8 mouse cellular contexts compared by ENCODE assay signal in genomic region chr4:116708201-116708764, GRCm38 (mm10). TPM values are rescaled to one million over a fixed set of nuclear protein-coding genes. Genes with fewer than 3 reads are reported as not detected.
A peak's percentile ranks its signal among the peaks of the same experiment; 100 is the strongest.
DNase-seq lines count a peak whose midpoint lies in the region; ATAC-seq and TF ChIP-seq lines count a peak whose summit lies in the region.

Mmachc (minus strand) TSS chr4:116708406.
Ccdc163 (plus strand) TSS chr4:116708509.

- ATAC-seq in forebrain, embryonic 11.5 days (replicated peaks; ENCODE audit: low FRiP score): peak; percentile 98
- ATAC-seq in heart, embryonic 16.5 days (replicated peaks; ENCODE audit: extremely low read depth, insufficient read depth, low FRiP score): peak; percentile 98
- ATAC-seq in liver, embryonic 15.5 days (ENCODE audit: insufficient read depth): peak; percentile 99
- ATAC-seq in neural tube, embryonic 12.5 days (ENCODE audit: low FRiP score, low read depth): peak; percentile 99

- H3K4me2 ChIP-seq in CH12.LX (ENCODE audit: insufficient read depth, low read depth, poor library complexity, severe bottlenecking): peak within 1 kb of the TSS; percentile 92
- peak within 1 kb of the TSS; percentile 92 for H3K4me2 ChIP-seq in forebrain, embryonic 11.5 days (ENCODE audit: low read depth, low read length, severe bottlenecking)
- peak within 1 kb of the TSS; percentile 98 for H3K4me2 ChIP-seq in heart, embryonic 16.5 days (ENCODE audit: low read depth, low read length)
- peak within 1 kb of the TSS; percentile 86 for H3K4me2 ChIP-seq in liver, embryonic 15.5 days
- peak within 1 kb of the TSS; percentile 82 for H3K4me2 ChIP-seq in neural tube, embryonic 12.5 days (replicated peaks)

- WGBS in forebrain, embryonic 11.5 days: under 1% methylated on average over 29 of the region's 29 CpGs
- WGBS in heart, embryonic 16.5 days: under 1% methylated on average over 29 of the region's 29 CpGs
- under 1% methylated on average over 29 of the region's 29 CpGs for WGBS in liver, embryonic 15.5 days (ENCODE audit: insufficient replicate concordance)
- under 1% methylated on average over 29 of the region's 29 CpGs for WGBS in neural tube, embryonic 12.5 days

- no peaks in the 10 kb centered on the region for H3K9me3 ChIP-seq in CH12.LX (replicated peaks; ENCODE audit: low read length)
- no peaks in the 10 kb centered on the region for H3K9me3 ChIP-seq in forebrain, embryonic 11.5 days (ENCODE audit: control insufficient read depth, low read length)
- no peaks in the 10 kb centered on the region for H3K9me3 ChIP-seq in heart, embryonic 16.5 days (replicated peaks; ENCODE audit: control insufficient read depth, low read length)
- H3K9me3 ChIP-seq in liver, embryonic 15.5 days (replicated peaks): no peaks in the 10 kb centered on the region
- no peaks in the 10 kb centered on the region for H3K9me3 ChIP-seq in neural tube, embryonic 12.5 days

- peak within 1 kb of the TSS; percentile 56 for H3K27ac ChIP-seq in CH12.LX (ENCODE audit: insufficient read depth, low read depth)
- H3K27ac ChIP-seq in forebrain, embryonic 11.5 days (ENCODE audit: low read depth, low read length): no peak within 1 kb of the TSS
- H3K27ac ChIP-seq in heart, embryonic 16.5 days (ENCODE audit: low read length): peak within 1 kb of the TSS; percentile 68
- H3K27ac ChIP-seq in liver, embryonic 15.5 days (replicated peaks): peak within 1 kb of the TSS; percentile 69
- H3K27ac ChIP-seq in neural tube, embryonic 12.5 days: no peak within 1 kb of the TSS

- dilution Hi-C loops in CH12.LX (cut with MboI; ENCODE audit: extremely low pct_ligation_motif_present, extremely low pct_unique_long_range_greater_than_20kb, low sequenced_read_pairs): no loop called here

- H3K36me3 ChIP-seq in CH12.LX (replicated peaks in 1 of 2; ENCODE audit: control insufficient read depth in 1 of 2, insufficient read depth in 1 of 2, low read length in 1 of 2): peaks cover 8 to 29% of the 10 kb centered on the region in 2 experiments
- H3K36me3 ChIP-seq in forebrain, embryonic 11.5 days (ENCODE audit: control insufficient read depth, insufficient read depth, low read length): no peaks in the 10 kb centered on the region
- H3K36me3 ChIP-seq in heart, embryonic 16.5 days (ENCODE audit: control insufficient read depth, insufficient read depth): peaks cover 5% of the 10 kb centered on the region
- peaks cover 8% of the 10 kb centered on the region for H3K36me3 ChIP-seq in liver, embryonic 15.5 days (replicated peaks)
- H3K36me3 ChIP-seq in neural tube, embryonic 12.5 days: peaks cover 10% of the 10 kb centered on the region; the same call in 1 of the 2 replicates

- H3K4me1 ChIP-seq in CH12.LX (ENCODE audit: control insufficient read depth in 1 of 2, insufficient read depth in 2 of 2): peaks cover 0 to 34% of the 10 kb centered on the region in 2 experiments; a peak in 2 of 4 replicates
- peaks cover 3% of the 10 kb centered on the region for H3K4me1 ChIP-seq in forebrain, embryonic 11.5 days (replicated peaks; ENCODE audit: control insufficient read depth, insufficient read depth, low read length)
- H3K4me1 ChIP-seq in heart, embryonic 16.5 days (ENCODE audit: control insufficient read depth, insufficient read depth, low read length): peaks cover 12% of the 10 kb centered on the region
- H3K4me1 ChIP-seq in liver, embryonic 15.5 days (replicated peaks): peaks cover 21% of the 10 kb centered on the region
- peaks cover 7% of the 10 kb centered on the region for H3K4me1 ChIP-seq in neural tube, embryonic 12.5 days

- H3K4me3 ChIP-seq in CH12.LX (replicated peaks in 1 of 3; ENCODE audit: low read depth in 2 of 3, low read length in 2 of 3, poor library complexity in 1 of 3): peak within 1 kb of the TSS; percentile 57 to 74 (median 65)
- H3K4me3 ChIP-seq in forebrain, embryonic 11.5 days (ENCODE audit: low read depth, low read length): peak within 1 kb of the TSS; percentile 50
- H3K4me3 ChIP-seq in heart, embryonic 16.5 days (ENCODE audit: low read length): peak within 1 kb of the TSS; percentile 78
- peak within 1 kb of the TSS; percentile 68 for H3K4me3 ChIP-seq in liver, embryonic 15.5 days (replicated peaks)
- H3K4me3 ChIP-seq in neural tube, embryonic 12.5 days: peak within 1 kb of the TSS; percentile 56

- in situ Hi-C loops in CH12.LX (cut with MboI; ENCODE audit: low pct_ligation_motif_present, low pct_unique_long_range_greater_than_20kb, low sequenced_read_pairs): no loop called here

- peak; percentile 75 for TF ChIP-seq POLR2A in CH12.LX (IDR thresholded peaks at IDR 0.05; ENCODE audit: low read depth, low read length)

- no peak for TF ChIP-seq CTCF in CH12.LX (conservative IDR thresholded peaks at IDR 0.05 in 1 of 2, IDR thresholded peaks at IDR 0.05 in 1 of 2; ENCODE audit: low read depth in 2 of 2, low read length in 2 of 2)

- peak; percentile 98 for DNase-seq in CH12.LX (ENCODE audit: extremely low read depth)
- DNase-seq in c-Kit-positive CD71-positive TER-119-negative erythroid progenitor cells, embryonic 14.5 days (ENCODE audit: low read depth): peak; percentile 93
- peak; percentile 91 for DNase-seq in forebrain, embryonic 11.5 days (ENCODE audit: low spot score)
- DNase-seq in kidney, postnatal 36 days: peak; percentile 92 to 98
- peak; percentile 100 for DNase-seq in telencephalon, adult 2 months (ENCODE audit: low read depth, low spot score)

- TF ChIP-seq EP300 in CH12.LX (IDR thresholded peaks at IDR 0.05; ENCODE audit: low read length): no peak

- H3K79me2 ChIP-seq in CH12.LX (replicated peaks; ENCODE audit: control insufficient read depth, extremely low read depth, insufficient read depth, poor library complexity, severe bottlenecking): peaks cover 8% of the 10 kb centered on the region

- H3K9ac ChIP-seq in CH12.LX (ENCODE audit: insufficient read depth, low read depth): peak within 1 kb of the TSS; percentile 65
- peak within 1 kb of the TSS; percentile 74 for H3K9ac ChIP-seq in forebrain, embryonic 11.5 days (ENCODE audit: low read length)
- H3K9ac ChIP-seq in heart, embryonic 16.5 days (ENCODE audit: low read length): peak within 1 kb of the TSS; percentile 80
- H3K9ac ChIP-seq in liver, embryonic 15.5 days: peak within 1 kb of the TSS; percentile 68
- peak within 1 kb of the TSS; percentile 57 for H3K9ac ChIP-seq in neural tube, embryonic 12.5 days

- H3K27me3 ChIP-seq in CH12.LX (replicated peaks): no peaks in the 10 kb centered on the region
- no peaks in the 10 kb centered on the region for H3K27me3 ChIP-seq in forebrain, embryonic 11.5 days (ENCODE audit: control insufficient read depth, insufficient read depth, low read length)
- no peaks in the 10 kb centered on the region for H3K27me3 ChIP-seq in heart, embryonic 16.5 days (ENCODE audit: control insufficient read depth, insufficient read depth, low read length)
- H3K27me3 ChIP-seq in liver, embryonic 15.5 days: no peaks in the 10 kb centered on the region
- no peaks in the 10 kb centered on the region for H3K27me3 ChIP-seq in neural tube, embryonic 12.5 days (replicated peaks)

- no peak for TF ChIP-seq RAD21 in CH12.LX (IDR thresholded peaks at IDR 0.05; ENCODE audit: low read depth, low read length)

TF ChIP-seq in CH12.LX, 34 proteins besides CTCF, POLR2A, EP300 and RAD21 (continues in another document):
- TF ChIP-seq MYC (IDR thresholded peaks at IDR 0.05; ENCODE audit: low read depth, low read length): peak; percentile 89
- TF ChIP-seq ELF1 (IDR thresholded peaks at IDR 0.05; ENCODE audit: low read depth, low read length): peak; percentile 85
- TF ChIP-seq GABPA (IDR thresholded peaks at IDR 0.05; ENCODE audit: insufficient replicate concordance, low read depth, low read length): peak; percentile 94; the same call in 1 of the 2 replicates
- peak; percentile 85 for TF ChIP-seq TBP (conservative IDR thresholded peaks at IDR 0.05; ENCODE audit: low read depth, low read length)
- TF ChIP-seq JUND (conservative IDR thresholded peaks at IDR 0.05; ENCODE audit: low read depth, low read length): no peak
- TF ChIP-seq CHD1 (IDR thresholded peaks at IDR 0.05; ENCODE audit: low read depth, low read length): no peak
- peak; percentile 26; the same call in 1 of the 2 replicates for TF ChIP-seq MEF2A (IDR thresholded peaks at IDR 0.05; ENCODE audit: borderline replicate concordance, low read depth, low read length)
- no peak for TF ChIP-seq PAX5 (IDR thresholded peaks at IDR 0.05; ENCODE audit: low read length)
- TF ChIP-seq TCF12 (IDR thresholded peaks at IDR 0.05; ENCODE audit: low read depth, low read length): no peak; the same call in 1 of the 2 replicates
- peak; percentile 51; the same call in 1 of the 2 replicates for TF ChIP-seq IRF4 (IDR thresholded peaks at IDR 0.05; ENCODE audit: low read depth, low read length)
- TF ChIP-seq ZKSCAN1 (IDR thresholded peaks at IDR 0.05; ENCODE audit: borderline replicate concordance, low read depth, low read length): no peak
- TF ChIP-seq UBTF (IDR thresholded peaks at IDR 0.05; ENCODE audit: low read depth, low read length): no peak
- TF ChIP-seq HCFC1 (IDR thresholded peaks at IDR 0.05; ENCODE audit: low read depth, low read length): peak; percentile 97
- TF ChIP-seq ETS1 (conservative IDR thresholded peaks at IDR 0.05; ENCODE audit: low read depth, low read length): no peak
- 0 out of 2 replicates have a peak, but pooled peaks have one; percentile 79 for TF ChIP-seq E2F4 (IDR thresholded peaks at IDR 0.05; ENCODE audit: insufficient replicate concordance, low read depth, low read length)
- peak; percentile 82; the same call in 1 of the 2 replicates for TF ChIP-seq CHD2 (IDR thresholded peaks at IDR 0.05; ENCODE audit: low read length)

RNA-seq across cellular contexts. Expression of gene Mmachc, which starts in this region (rescaled TPM):
- total RNA-seq in CH12.LX (2012; rRNA removed) (10.0 and 10.5 TPM in 2 replicates), CH12.LX (2014; rRNA removed) (28.2 and 32.1 TPM in 2 replicates)
- 15.4 and 15.5 TPM in 2 replicates for polyA plus RNA-seq in CH12.LX (2012; ENCODE audit: insufficient read length, low read depth)
- polyA plus RNA-seq in forebrain, embryonic 11.5 days (2014; fragmentation: Nextera tagmentation; extraction: Ambion mirVana): 33.6 and 33.9 TPM in 2 replicates
- 39.8 and 45.0 TPM in 2 replicates for polyA plus RNA-seq in heart, embryonic 16.5 days (2015; fragmentation: Nextera tagmentation; extraction: Ambion mirVana)
- polyA plus RNA-seq in liver, embryonic 15.5 days (2015; fragmentation: Nextera tagmentation; extraction: Ambion mirVana): 8.9 and 9.9 TPM in 2 replicates
- polyA plus RNA-seq in neural tube, embryonic 12.5 days (2016; fragmentation: Nextera tagmentation; extraction: Ambion mirVana): 28.0 and 30.9 TPM in 2 replicates

RNA-seq across cellular contexts. Expression of gene Ccdc163, which starts in this region (rescaled TPM):
- total RNA-seq in CH12.LX (2012; rRNA removed) (15.3 and 19.9 TPM in 2 replicates), CH12.LX (2014; rRNA removed) (18.1 and 20.2 TPM in 2 replicates)
- polyA plus RNA-seq in CH12.LX (2012; ENCODE audit: insufficient read length, low read depth): 27.6 and 27.9 TPM in 2 replicates
- 33.5 and 33.7 TPM in 2 replicates for polyA plus RNA-seq in forebrain, embryonic 11.5 days (2014; fragmentation: Nextera tagmentation; extraction: Ambion mirVana)
- polyA plus RNA-seq in heart, embryonic 16.5 days (2015; fragmentation: Nextera tagmentation; extraction: Ambion mirVana): 14.8 and 16.0 TPM in 2 replicates
- 10.1 and 10.4 TPM in 2 replicates for polyA plus RNA-seq in liver, embryonic 15.5 days (2015; fragmentation: Nextera tagmentation; extraction: Ambion mirVana)
- 22.0 and 23.5 TPM in 2 replicates for polyA plus RNA-seq in neural tube, embryonic 12.5 days (2016; fragmentation: Nextera tagmentation; extraction: Ambion mirVana)

Comparison
In these comparisons a context has a peak if more than half of its experiments do, and no peak if none do; other contexts are left out.
1. H3K27ac ChIP-seq: peak in CH12.LX (single experiment), heart, embryonic 16.5 days (single experiment) and liver, embryonic 15.5 days (single experiment); none in forebrain, embryonic 11.5 days (single experiment) and neural tube, embryonic 12.5 days (single experiment).
2. Peak in every context shown above with its lines, with median percentiles within 50 percentile points of each other: DNase-seq, H3K4me2 ChIP-seq, H3K4me3 ChIP-seq, H3K9ac ChIP-seq and ATAC-seq.